Mouse (Mus musculus) hindbrain, embryonic 12.5 days (tissue): ENCODE data around the gene Tmprss4. TPM values are rescaled to one million over a fixed set of nuclear protein-coding genes. Genes with fewer than 3 reads are reported as not detected.

ENCODE experiments used
- ATAC-seq: fragments of 200-750 bp; cut with Nextera tagmentation; 2 replicates; pipeline ENCODE4 v1.8.0; 2017; ENCODE audit warnings: moderate TSS enrichment; ENCODE audit not compliant: low FRiP score
- H3K27ac ChIP-seq: fragments of 300-500 bp; sonication (generic); 2 replicates; pipeline ENCODE4 v1.5.1; 2016; ENCODE audit warnings: mild to moderate bottlenecking
- H3K27me3 ChIP-seq: fragments of 300-500 bp; sonication (generic); 2 replicates; pipeline ENCODE4 v1.6.1; 2016; ENCODE audit warnings: mild to moderate bottlenecking
- H3K36me3 ChIP-seq: fragments of 300-500 bp; sonication (generic); 2 replicates; pipeline ENCODE4 v1.6.1; 2016; ENCODE audit warnings: mild to moderate bottlenecking
- H3K4me1 ChIP-seq: fragments of 300-500 bp; sonication (generic); 2 replicates; pipeline ENCODE4 v1.6.1; 2016
- H3K4me2 ChIP-seq: fragments of 300-500 bp; sonication (generic); replicated peaks from 2 replicates; pipeline ENCODE4 v1.6.1; 2016; ENCODE audit warnings: mild to moderate bottlenecking
- H3K4me3 ChIP-seq: fragments of 300-500 bp; sonication (generic); 2 replicates; pipeline ENCODE4 v1.5.1; 2016; ENCODE audit warnings: mild to moderate bottlenecking
- H3K9ac ChIP-seq: fragments of 300-500 bp; sonication (generic); 2 replicates; pipeline ENCODE4 v1.6.1; 2016; ENCODE audit warnings: mild to moderate bottlenecking, moderate library complexity
- H3K9me3 ChIP-seq: fragments of 300-500 bp; sonication (generic); replicated peaks from 2 replicates; pipeline ENCODE4 v1.6.1; 2016; ENCODE audit warnings: mild to moderate bottlenecking
- WGBS: fragments of 180-500 bp; shearing (Covaris S2); methylation state at CpG from one replicate; pipeline ENCODE4 v1.1.7; 2016; 5-methylcytosine and 5-hydroxymethylcytosine counted together
- polyA plus RNA-seq: library from polyadenylated mRNA; unstranded; fragments of >200 nt; fragmentation: Nextera tagmentation; extraction: Ambion mirVana; gene quantifications from 2 replicates; pipeline ENCODE4 v1.2.1, GENCODE M21; 2016

The Tmprss4 gene
- polyA plus RNA-seq, 1 experiment from 2014 or later = 0.18 TPM

GRCm38 (mm10) chr9:45189661-45190174, 14.2 kb downstream of the Tmprss4 start:
- Histone ChIP-seq H3K9ac (no peak overlapping the region), H3K4me2 (no peak overlapping the region), H3K27ac (no peak overlapping the region), H3K4me1 (no peaks in the 10 kb centered on the region), H3K9me3 (no peaks in the 10 kb centered on the region), H3K4me3 (no peak overlapping the region), H3K27me3 (no peaks in the 10 kb centered on the region), H3K36me3 (no peaks in the 10 kb centered on the region)
- WGBS = 89% methylated on average over 4 of the region's 4 CpGs
- no peak for ATAC-seq

- WGBS = 90% methylated on average over 10 of the region's 10 CpGs
- no peaks in the 10 kb centered on the region for H3K9me3 ChIP-seq
- no peaks in the 10 kb centered on the region for H3K27me3 ChIP-seq
- H3K4me1 ChIP-seq = no peaks in the 10 kb centered on the region
- no peaks in the 10 kb centered on the region for H3K36me3 ChIP-seq
- ATAC-seq = no peak
- no peak overlapping the region for H3K9ac ChIP-seq
- no peak overlapping the region for H3K27ac ChIP-seq
- no peak overlapping the region for H3K4me3 ChIP-seq
- H3K4me2 ChIP-seq = no peak overlapping the region
Measured at GRCm38 (mm10) chr9:45188570-45189563, 15.0 kb downstream of the Tmprss4 start.

GRCm38 (mm10) chr9:45185250-45185649, 18.6 kb downstream of the Tmprss4 start:
- H3K9me3 ChIP-seq = no peaks in the 10 kb centered on the region
- H3K4me1 ChIP-seq = no peaks in the 10 kb centered on the region
- H3K36me3 ChIP-seq = no peaks in the 10 kb centered on the region
- H3K4me2 ChIP-seq = no peak overlapping the region
- 80% methylated on average over 4 of the region's 4 CpGs for WGBS
- no peaks in the 10 kb centered on the region for H3K27me3 ChIP-seq
- no peak overlapping the region for H3K9ac ChIP-seq
- no peak overlapping the region for H3K27ac ChIP-seq
- H3K4me3 ChIP-seq = no peak overlapping the region
- ATAC-seq = no peak

GRCm38 (mm10) chr9:45183266-45183665, 20.6 kb downstream of the Tmprss4 start:
- 88% methylated on average over 6 of the region's 6 CpGs for WGBS
- Histone ChIP-seq H3K27ac (no peak overlapping the region), H3K4me2 (no peak overlapping the region), H3K4me3 (no peak overlapping the region), H3K9me3 (no peaks in the 10 kb centered on the region), H3K36me3 (no peaks in the 10 kb centered on the region), H3K9ac (no peak overlapping the region), H3K27me3 (no peaks in the 10 kb centered on the region), H3K4me1 (no peaks in the 10 kb centered on the region)
- ATAC-seq = no peak

- no peak overlapping the region for H3K27ac ChIP-seq
- H3K4me2 ChIP-seq = no peak overlapping the region
- H3K4me1 ChIP-seq = no peaks in the 10 kb centered on the region
- WGBS = 57% methylated on average over 3 of the region's 3 CpGs
- no peak overlapping the region for H3K9ac ChIP-seq
- no peaks in the 10 kb centered on the region for H3K9me3 ChIP-seq
- no peaks in the 10 kb centered on the region for H3K36me3 ChIP-seq
- no peaks in the 10 kb centered on the region for H3K27me3 ChIP-seq
- ATAC-seq = no peak
- no peak overlapping the region for H3K4me3 ChIP-seq
Measured at GRCm38 (mm10) chr9:45182521-45182920, 21.4 kb downstream of the Tmprss4 start.

- Histone ChIP-seq H3K4me1 (no peaks in the 10 kb centered on the region), H3K4me3 (no peak within 1 kb of the TSS), H3K9ac (no peak within 1 kb of the TSS), H3K27me3 (no peaks in the 10 kb centered on the region), H3K4me2 (no peak within 1 kb of the TSS), H3K36me3 (no peaks in the 10 kb centered on the region), H3K9me3 (no peaks in the 10 kb centered on the region), H3K27ac (no peak within 1 kb of the TSS)
- no peak for ATAC-seq
- WGBS = 53% methylated on average over 2 of the region's 2 CpGs
Measured at GRCm38 (mm10) chr9:45181770-45182169, 22.1 kb downstream of the Tmprss4 start, which contains the start of gene BC049352. Gene BC049352, plus strand, starts transcription at chr9:45182007.

GRCm38 (mm10) chr9:45179282-45179681, 24.6 kb downstream of the Tmprss4 start:
- no peak overlapping the region for H3K9ac ChIP-seq
- 85% methylated on average over 5 of the region's 5 CpGs for WGBS
- H3K27ac ChIP-seq = no peak overlapping the region
- no peaks in the 10 kb centered on the region for H3K27me3 ChIP-seq
- no peak overlapping the region for H3K4me3 ChIP-seq
- H3K4me2 ChIP-seq = no peak overlapping the region
- H3K36me3 ChIP-seq = no peaks in the 10 kb centered on the region
- ATAC-seq = no peak
- H3K4me1 ChIP-seq = no peaks in the 10 kb centered on the region
- H3K9me3 ChIP-seq = no peaks in the 10 kb centered on the region

GRCm38 (mm10) chr9:45173475-45173874, 30.4 kb downstream of the Tmprss4 start:
- no peak overlapping the region for H3K9ac ChIP-seq
- H3K9me3 ChIP-seq = 0 out of 2 replicates have a peak, but pooled peaks cover 3% of the 10 kb centered on the region
- no peaks in the 10 kb centered on the region for H3K4me1 ChIP-seq
- no peaks in the 10 kb centered on the region for H3K36me3 ChIP-seq
- no peak for ATAC-seq
- WGBS = 70% methylated on average over 3 of the region's 3 CpGs
- no peak overlapping the region for H3K4me2 ChIP-seq
- no peaks in the 10 kb centered on the region for H3K27me3 ChIP-seq
- H3K4me3 ChIP-seq = no peak overlapping the region
- no peak overlapping the region for H3K27ac ChIP-seq

- Histone ChIP-seq H3K4me3 (no peak overlapping the region), H3K27ac (no peak overlapping the region), H3K9ac (no peak overlapping the region), H3K9me3 (0 out of 2 replicates have a peak, but pooled peaks cover 3% of the 10 kb centered on the region), H3K27me3 (no peaks in the 10 kb centered on the region), H3K4me2 (no peak overlapping the region), H3K4me1 (no peaks in the 10 kb centered on the region), H3K36me3 (no peaks in the 10 kb centered on the region)
- WGBS = 76% methylated on average over 1 of the region's 1 CpGs
- no peak for ATAC-seq
Measured at GRCm38 (mm10) chr9:45171073-45171610, 32.8 kb downstream of the Tmprss4 start.

- Histone ChIP-seq H3K9ac (no peak overlapping the region), H3K9me3 (0 out of 2 replicates have a peak, but pooled peaks cover 3% of the 10 kb centered on the region), H3K36me3 (no peaks in the 10 kb centered on the region), H3K4me3 (no peak overlapping the region), H3K27me3 (no peaks in the 10 kb centered on the region), H3K4me1 (no peaks in the 10 kb centered on the region), H3K4me2 (no peak overlapping the region), H3K27ac (no peak overlapping the region)
- WGBS = 95% methylated on average over 5 of the region's 5 CpGs
- no peak for ATAC-seq
Measured at GRCm38 (mm10) chr9:45170150-45170549, 33.7 kb downstream of the Tmprss4 start.

GRCm38 (mm10) chr9:45167903-45168302, 36.0 kb downstream of the Tmprss4 start:
- 80% methylated on average over 5 of the region's 5 CpGs for WGBS
- Histone ChIP-seq H3K4me2 (no peak overlapping the region), H3K27me3 (no peaks in the 10 kb centered on the region), H3K4me3 (no peak overlapping the region), H3K9me3 (0 out of 2 replicates have a peak, but pooled peaks cover 3% of the 10 kb centered on the region), H3K27ac (no peak overlapping the region), H3K36me3 (no peaks in the 10 kb centered on the region), H3K9ac (no peak overlapping the region), H3K4me1 (no peaks in the 10 kb centered on the region)
- no peak for ATAC-seq

GRCm38 (mm10) chr9:45153361-45153760, 50.5 kb downstream of the Tmprss4 start:
- Histone ChIP-seq H3K4me2 (no peak overlapping the region), H3K4me3 (no peak overlapping the region), H3K36me3 (no peaks in the 10 kb centered on the region), H3K4me1 (no peaks in the 10 kb centered on the region), H3K9ac (no peak overlapping the region), H3K9me3 (no peaks in the 10 kb centered on the region), H3K27ac (no peak overlapping the region), H3K27me3 (peaks cover 23% of the 10 kb centered on the region)
- no peak for ATAC-seq
- 80% methylated on average over 7 of the region's 7 CpGs for WGBS
